Mouse (Mus musculus) adrenal gland, postnatal 4 days (tissue): ENCODE measurements around the gene Cd300c. TPM values are rescaled to one million over a fixed set of nuclear protein-coding genes. Genes with fewer than 3 reads are reported as not detected.
A peak's percentile ranks its signal among the peaks of the same experiment; 100 is the strongest.
"Not testable (repeated sequence)": the region's sequence is repeated elsewhere in the genome, so short reads cannot be mapped to it uniquely, and the experiment has no call there.

Source experiments
- DNase-seq, 2 experiments: peaks; one replicate each; pipeline ENCODE4 v3.0.0; 2021 to 2022; ENCODE audit warnings: low spot score in 2 of 2, mixed read lengths in 2 of 2
- long read RNA-seq, 2 experiments: library from polyadenylated mRNA; stranded (forward); transcript quantifications; one replicate each; pipeline ENCODE4 v2.0.0; 2021
- total RNA-seq, 2 experiments: library from RNA; stranded (reverse); gene quantifications; 2 replicates each; pipeline ENCODE4 v1.2.3; 2021

The Cd300c gene
- total RNA-seq: not detected
- long read RNA-seq, experiment 1: 0 reads
- long read RNA-seq, experiment 2: 0 reads

- DNase-seq: no peak
Measured at GRCm38 (mm10) chr11:114968752-114969207, at the start of gene Cd300c. Gene Cd300c (minus strand): TSS chr11:114969157.

DNA sequence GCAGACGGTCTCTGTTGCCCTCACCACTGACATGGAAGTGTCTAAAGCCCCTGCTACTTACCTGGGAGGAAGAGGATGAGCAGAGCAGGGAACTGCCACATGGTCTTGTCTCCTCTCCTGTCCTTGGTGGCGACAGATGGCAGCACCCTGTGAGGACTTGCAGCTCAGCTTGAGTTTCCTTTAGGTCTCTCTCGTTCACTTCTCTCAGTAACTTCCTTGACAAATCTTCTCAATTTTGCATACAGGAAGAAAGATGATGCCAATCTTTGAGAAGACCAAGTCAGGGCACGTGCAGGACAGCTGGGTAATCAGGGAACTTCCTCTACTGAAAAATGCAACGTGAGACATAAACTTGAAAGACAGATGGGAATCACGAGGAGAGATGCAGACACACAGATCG is 47.1 kb upstream of the Cd300c start, which contains the start of gene Cd300ld2:
TSS of gene Cd300ld2 (minus strand) at position 101 of the 400 bp plus-strand sequence.
- not testable (repeated sequence) for DNase-seq

DNA sequence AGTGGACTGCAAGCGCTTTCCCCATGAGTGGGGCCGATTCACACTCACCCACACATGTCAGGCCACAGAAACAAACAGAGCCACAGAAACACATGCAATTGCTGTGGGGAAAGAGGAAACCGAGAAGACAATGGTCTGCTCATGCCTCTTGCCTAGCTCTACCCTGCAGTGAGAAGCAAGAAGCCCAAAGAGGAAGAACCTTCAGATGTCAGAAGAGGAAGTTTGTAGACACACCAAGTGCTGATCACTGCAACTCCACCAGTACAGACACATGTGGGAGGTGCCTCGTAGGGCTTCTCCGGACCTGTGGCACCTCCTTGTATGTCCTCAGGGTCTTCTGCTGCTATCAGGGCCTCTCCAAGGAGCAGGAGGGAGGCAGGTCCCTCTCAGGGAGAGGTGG is 35.1 kb upstream of the Cd300c start:
- no peak for DNase-seq

GRCm38 (mm10) chr11:115001474-115002040 is 32.6 kb upstream of the Cd300c start, which contains the start of gene Cd300c2:
Gene Cd300c2 (minus strand): TSS chr11:115001880.
- DNase-seq: no peak

DNA sequence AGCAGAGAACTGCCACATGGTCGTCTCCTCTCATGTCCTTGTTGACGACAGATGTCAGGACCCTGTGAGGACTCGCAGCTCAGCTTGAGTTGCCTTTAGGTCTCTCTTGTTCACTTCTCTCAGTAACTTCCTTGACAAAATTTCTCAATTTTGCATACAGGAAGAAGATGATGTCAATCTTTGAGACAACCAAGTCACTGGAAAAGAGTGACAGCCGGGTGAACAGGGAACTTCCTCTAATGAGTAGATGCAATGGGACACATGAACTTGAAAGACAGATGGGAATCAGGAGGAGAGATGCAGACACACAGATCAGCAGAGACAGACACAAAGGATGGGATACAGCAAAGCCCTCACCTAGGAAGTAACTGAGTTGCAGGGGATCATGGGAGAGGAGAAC is 20.8 kb upstream of the Cd300c start, which contains the start of gene Cd300ld:
TSS of gene Cd300ld (minus strand) at position 130 of the 400 bp plus-strand sequence.
- no peak for DNase-seq

DNA sequence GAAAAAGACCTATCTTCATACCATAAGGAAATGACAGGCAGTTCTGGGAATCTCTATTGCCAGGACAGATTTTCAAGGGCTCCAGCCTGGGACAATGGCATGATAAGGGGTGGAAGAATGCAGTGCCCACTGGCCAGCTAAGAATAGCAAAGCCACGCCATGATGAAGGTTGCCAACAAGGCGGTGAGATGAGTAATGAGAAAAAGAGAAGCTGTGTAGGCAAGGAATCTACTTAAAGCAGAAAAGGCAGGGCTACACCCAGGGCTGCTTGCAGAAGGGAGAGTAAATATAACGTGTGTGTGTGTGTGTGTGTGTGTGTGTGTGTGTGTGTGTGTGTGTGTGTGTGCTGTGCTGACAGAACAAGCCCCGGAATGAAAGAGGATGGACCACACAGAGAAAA is 12.9 kb upstream of the Cd300c start:
- no peak for DNase-seq

DNA sequence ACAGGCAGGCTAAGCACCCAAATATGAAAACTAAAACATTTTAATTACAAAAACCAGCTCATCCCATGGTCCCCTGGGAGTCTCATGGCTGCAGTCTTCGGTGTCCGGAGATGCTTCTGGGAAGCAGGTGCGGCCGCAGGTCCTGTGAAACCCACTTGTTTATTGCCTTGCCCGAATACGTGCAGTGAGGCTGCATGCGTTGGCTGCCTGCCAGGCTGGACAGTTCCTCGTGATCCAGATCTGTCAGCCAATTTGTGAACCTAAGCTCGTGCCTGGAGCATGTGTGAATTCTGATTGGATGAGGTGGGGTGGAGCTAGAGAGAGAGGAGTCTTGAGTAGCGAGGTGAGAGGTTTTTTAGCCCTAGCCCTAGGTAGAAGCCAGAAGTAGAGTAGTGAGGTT is 3.8 kb upstream of the Cd300c start:
- no peak for DNase-seq

GRCm38 (mm10) chr11:114965182-114965828 is 3.7 kb downstream of the Cd300c start:
- no peak for DNase-seq

DNA sequence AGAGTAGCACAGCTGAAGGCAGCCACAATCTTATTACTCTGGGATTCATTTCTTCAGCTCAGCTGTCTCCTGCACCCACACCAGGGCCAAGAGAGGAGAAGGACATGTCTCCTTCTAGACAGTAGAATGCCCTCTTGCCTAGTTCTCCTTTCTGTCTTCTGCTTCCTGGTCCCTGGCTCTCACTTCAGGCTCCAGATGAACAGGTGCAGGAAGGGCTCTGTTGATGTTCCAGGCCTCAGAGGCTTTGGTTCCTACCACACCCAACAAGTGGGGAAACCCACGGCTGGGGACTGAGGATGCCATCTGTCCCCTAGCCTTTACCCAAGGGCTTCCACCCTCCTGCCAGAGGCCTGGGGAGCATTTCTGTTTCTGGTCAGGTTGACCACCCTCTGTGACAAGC is 8.6 kb downstream of the Cd300c start:
- no peak for DNase-seq

GRCm38 (mm10) chr11:114934144-114934543 is 34.8 kb downstream of the Cd300c start, which contains the start of gene Cd300lb:
Gene Cd300lb (minus strand): TSS chr11:114934386.
- no peak for DNase-seq

GRCm38 (mm10) chr11:114933591-114933990 is 35.4 kb downstream of the Cd300c start:
- no peak for DNase-seq

DNA sequence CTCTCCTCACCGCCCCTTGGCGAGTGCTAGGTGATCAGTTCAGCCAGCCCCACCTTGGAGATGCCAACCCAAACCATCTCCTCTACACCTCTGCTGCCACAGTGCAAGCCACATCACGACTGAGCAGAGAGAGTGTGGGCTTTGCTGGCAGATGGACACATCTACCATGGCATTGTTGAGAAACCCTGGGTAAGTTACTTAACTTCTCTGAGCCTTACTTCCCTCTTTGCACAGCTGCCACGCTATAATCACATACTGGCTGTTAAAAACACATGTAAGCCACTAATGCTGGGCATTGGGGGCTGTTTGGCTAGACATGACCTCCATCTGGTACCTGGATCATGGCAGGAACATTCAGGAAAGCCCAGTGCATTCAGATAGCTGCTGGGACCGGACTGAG is 37.9 kb downstream of the Cd300c start:
- no peak for DNase-seq

DNA sequence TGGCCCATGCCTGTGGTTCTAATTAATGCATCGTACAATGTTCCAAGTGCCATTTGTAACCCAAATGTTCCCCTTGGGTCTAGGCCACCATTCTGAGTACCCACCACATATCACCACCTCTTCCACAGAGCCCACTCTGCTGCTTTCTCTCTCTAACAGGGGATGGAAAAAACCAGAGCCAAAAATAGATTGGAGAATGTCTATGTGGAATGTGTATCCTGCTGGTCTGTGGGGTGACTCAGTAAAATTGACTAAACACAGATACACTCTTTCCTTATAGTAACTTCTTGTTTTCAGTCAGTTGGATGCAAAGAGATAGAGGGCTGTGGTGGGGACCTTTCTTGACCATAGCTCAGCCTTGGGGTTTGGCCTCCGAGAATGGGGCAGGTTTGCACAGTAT is 39.4 kb downstream of the Cd300c start:
- no peak for DNase-seq

DNA sequence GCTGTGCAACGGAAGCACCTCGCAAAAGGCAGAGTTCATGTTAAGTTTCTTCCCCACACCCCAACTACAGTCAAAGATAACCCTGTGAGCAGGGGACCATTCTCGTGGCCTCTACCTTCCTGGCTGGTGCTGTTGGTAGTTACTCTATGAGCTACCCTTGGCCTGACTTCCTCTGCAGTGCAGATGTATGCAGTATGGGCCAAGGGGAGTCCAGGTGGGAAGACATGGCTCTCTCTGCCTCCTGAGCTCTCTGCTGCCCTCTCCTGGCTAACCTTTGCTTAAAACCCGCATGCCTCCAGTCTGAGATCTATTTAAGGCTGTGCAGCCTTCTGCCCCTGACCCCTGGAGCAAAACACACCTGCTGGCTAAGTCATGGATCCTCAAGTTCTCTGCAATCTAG is 45.0 kb downstream of the Cd300c start:
- DNase-seq: no peak

- no peak for DNase-seq
Measured at GRCm38 (mm10) chr11:114922439-114922838, 46.5 kb downstream of the Cd300c start.

GRCm38 (mm10) chr11:114917120-114917519 is 51.8 kb downstream of the Cd300c start:
- DNase-seq: no peak

DNA sequence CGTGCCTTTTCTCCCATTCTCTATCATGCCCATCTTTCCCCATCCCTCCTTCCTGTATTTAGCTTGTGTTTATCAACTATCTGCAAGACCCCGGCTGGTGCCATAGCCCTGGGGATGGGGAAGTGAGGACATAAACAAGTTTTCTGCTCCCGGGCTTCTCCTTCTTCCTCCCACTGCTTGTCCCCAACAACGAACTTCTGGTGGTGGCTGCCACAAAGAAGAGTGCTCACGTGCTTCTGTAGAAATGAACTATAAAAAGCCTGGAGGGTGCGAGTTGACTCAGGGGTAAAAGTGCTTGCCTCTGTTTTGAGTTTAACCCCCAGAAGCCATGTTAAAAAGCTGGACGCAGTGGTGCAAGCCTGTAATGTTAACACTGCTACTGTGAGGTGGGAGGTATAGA is 54.0 kb downstream of the Cd300c start:
- no peak for DNase-seq

GRCm38 (mm10) chr11:114912847-114913246 is 56.1 kb downstream of the Cd300c start:
- peak; percentile 46 to 49 for DNase-seq

DNA sequence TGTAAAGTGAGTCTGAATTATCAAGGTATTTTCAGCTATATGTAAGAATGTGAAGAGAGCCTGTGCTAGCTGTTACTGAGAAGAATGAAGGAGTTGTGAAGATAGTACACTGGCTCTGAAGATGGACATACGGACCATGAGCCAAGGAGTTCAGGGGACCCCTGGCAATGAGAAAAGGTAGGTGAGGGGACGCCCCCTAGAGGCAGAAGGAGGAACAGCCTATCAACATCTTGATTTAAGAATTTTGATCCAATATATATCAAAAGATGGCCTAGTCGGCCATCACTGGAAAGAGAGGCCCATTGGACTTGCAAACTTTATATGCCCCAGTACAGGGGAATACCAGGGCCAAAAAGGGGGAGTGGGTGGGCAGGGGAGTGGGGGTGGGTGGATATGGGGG is 59.4 kb downstream of the Cd300c start:
- DNase-seq: not testable (repeated sequence)

DNA sequence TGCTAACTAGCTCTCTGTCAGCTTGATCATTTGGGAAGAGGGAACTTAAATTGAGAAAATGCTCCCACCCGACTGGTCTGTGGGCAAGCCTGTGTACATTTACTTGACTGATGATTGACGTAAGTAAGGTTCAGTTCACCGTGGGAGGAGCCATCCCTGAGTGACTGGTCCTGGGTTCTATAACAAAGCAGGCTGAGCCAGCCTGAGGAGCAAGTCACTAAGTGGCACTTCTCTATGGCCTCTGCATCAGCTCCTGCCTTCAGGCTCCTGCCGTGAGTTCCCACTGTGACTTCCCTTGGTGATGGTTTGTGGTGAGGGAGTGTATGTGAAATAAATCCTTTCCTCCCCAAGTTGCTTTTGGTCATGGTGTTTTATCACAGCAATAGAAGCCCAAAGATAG is 60.9 kb downstream of the Cd300c start:
- no peak for DNase-seq

- no peak for DNase-seq
Measured at GRCm38 (mm10) chr11:114907567-114907966, 61.4 kb downstream of the Cd300c start.
